Mouse (Mus musculus): ENCODE data around the gene Cstf1.

Cstf1 gene

GRCm38 (mm10) chr2:172416876-172417275 lies 46.4 kb downstream of the Cstf1 start:
- DNase-seq (ENCODE audit: low spot score in 2 of 2): no peak

- no peak for DNase-seq (ENCODE audit: low spot score in 2 of 2)
Measured at GRCm38 (mm10) chr2:172418208-172418607, 47.7 kb downstream of the Cstf1 start.

GRCm38 (mm10) chr2:172430609-172431008 lies 60.1 kb downstream of the Cstf1 start:
- DNase-seq (ENCODE audit: low spot score in 2 of 2): no peak

Data from right cerebral cortex, postnatal 36 days (tissue).